Mouse (Mus musculus): Measurements from ENCODE around the gene Pbx2.

The Pbx2 gene

GRCm38 (mm10) chr17:34603375-34604060 is 12.5 kb downstream of the Pbx2 start, which contains the start of gene Rnf5:
Rnf5 (minus strand) TSS chr17:34603690.
- DNase-seq (ENCODE audit: low spot score in 2 of 2): peak; percentile 98 to 100

DNA sequence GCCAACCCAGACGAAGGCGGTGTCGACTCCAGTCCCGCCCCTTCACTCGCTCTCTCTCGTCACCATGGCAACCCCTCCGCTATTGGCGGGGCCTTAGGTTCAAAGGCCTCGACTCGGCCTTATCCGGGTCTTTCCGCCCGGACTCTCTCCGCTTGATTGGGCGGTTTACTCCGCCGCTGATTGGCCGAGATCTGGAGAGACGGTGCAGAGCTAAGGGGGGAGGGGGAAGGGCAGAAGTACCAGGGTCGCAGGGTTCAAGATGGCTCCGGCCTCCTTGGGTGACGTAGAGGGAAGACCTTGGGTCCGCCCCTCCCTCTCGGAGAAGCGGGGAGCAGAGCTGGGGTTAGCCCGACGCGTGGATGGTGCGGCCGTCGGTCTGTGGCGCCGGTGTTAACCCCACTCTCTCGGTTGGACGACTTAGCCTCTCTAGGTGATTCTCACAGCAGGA is 13.0 kb downstream of the Pbx2 start, which contains the start of gene Agpat1:
Gene Agpat1 (plus strand): TSS at position 202 of the 448 bp plus-strand sequence.
- peak; percentile 95 to 98 for DNase-seq (ENCODE audit: low spot score in 2 of 2)

DNA sequence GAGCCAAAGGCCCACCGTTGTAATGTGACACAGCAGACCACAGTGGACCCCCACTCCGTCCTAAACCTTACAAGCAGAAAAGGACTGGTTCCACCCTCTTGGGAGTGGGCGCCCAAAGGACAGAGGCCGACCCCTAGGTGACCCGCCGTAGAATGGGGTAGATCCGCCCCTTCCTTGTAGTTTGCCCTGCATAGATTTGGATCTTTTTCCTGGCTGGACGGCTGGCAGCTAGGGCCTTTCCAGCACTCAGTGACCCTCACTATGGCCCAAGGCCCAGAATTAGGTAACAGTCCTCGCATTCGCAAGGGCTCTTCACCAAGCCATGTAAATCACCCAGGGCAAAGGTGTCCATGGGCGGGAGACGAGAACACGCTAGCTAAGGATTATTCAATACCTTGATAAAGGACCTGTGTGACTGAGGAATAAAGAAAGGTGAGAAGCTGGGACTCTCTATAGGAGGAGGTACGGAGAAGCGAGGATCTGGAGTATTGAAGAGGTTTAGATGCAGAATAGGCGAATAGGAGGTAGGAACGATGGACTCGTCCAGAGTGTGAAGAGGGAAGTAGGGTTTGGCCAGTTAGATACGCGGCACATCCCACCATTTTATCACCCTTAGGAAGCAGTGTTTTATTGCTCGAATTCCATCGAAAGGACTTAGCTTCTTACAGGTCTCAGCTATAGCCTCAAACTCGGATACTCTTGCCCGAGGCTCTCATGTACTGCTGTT is 13.6 kb downstream of the Pbx2 start:
- peak in 1 of 2 experiments; percentile 43 for DNase-seq (ENCODE audit: low spot score in 2 of 2)

- peak; percentile 97 to 98 for DNase-seq (ENCODE audit: low spot score in 2 of 2)
These were observed 14.5 kb downstream of the Pbx2 start for GRCm38 (mm10) chr17:34605609-34606008.

GRCm38 (mm10) chr17:34606186-34607039 is 15.3 kb downstream of the Pbx2 start:
- DNase-seq (ENCODE audit: low spot score in 2 of 2): no peak

DNA sequence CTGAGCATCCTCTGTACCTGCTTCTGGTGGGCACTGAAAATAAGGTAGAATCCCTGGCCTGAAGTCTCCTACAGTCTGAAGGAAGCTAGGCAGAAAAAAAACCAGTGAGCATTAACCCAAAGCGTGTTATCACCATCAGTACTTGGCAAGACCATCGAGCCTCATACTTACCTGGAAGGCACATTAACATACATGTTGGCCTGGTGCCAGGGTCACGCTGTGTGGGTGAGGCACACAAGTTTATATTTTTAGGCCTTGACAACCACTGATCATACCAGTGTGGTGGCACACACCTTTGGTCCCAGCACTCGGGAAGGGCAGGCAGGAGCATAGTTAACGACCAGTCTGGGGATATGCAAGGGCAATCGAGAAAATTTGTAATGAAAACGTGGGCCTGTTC is 16.9 kb downstream of the Pbx2 start:
- no peak for DNase-seq (ENCODE audit: low spot score in 2 of 2)

- no peak for DNase-seq (ENCODE audit: low spot score in 2 of 2)
These were observed 20.0 kb downstream of the Pbx2 start for GRCm38 (mm10) chr17:34611050-34611449.

DNA sequence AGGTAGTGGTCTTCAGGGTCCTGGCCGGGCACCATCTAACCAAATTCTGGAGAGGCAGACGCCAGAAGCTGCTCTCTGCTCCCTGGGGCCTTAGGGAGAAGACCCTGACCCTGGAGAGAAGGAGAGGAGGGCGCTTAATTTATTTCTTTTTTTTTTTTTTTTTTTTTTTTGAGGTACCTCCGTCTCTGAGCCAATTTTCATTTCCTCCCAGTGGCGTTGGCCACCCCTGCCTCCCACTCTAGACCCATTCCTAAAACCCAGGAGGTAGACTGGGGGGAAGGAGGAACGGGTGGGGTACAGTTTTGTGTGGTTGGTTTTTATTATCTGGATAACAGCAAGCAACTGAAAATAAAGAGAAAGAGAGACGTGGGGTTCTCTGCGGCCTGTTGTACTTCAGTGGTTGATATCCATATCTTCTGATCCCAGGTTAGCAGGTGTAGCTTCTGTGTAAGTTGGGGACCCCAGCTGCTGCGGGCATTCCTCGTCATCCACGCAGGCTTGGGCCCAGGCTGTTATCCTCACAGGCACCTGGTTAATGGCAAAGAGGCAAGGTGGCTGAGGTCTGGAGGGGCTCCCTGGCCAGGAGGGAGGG is 22.1 kb downstream of the Pbx2 start:
- no peak for DNase-seq (ENCODE audit: low spot score in 2 of 2)

DNA sequence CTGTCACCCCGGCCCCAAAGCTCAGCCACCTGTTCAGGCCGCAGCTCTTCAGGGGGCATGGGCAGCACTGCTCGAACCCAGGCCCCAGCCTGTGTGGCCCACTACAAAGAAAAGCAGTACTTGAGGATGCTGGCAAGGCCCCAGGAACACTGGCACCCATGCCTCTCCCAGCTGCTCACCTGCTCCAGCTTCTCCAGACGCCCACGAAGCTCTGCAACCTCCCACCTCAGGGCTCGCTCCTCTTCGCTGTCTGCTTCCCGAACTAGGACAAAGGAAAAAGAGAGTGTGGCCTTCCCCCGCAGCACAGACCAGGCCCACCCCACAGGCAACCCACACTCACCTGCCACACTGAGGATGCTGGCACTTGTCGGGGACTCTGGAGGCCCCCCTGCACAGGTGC is 22.8 kb downstream of the Pbx2 start:
- no peak for DNase-seq (ENCODE audit: low spot score in 2 of 2)

GRCm38 (mm10) chr17:34615871-34616270 is 24.8 kb downstream of the Pbx2 start, which contains the start of gene Egfl8:
Egfl8 (minus strand) TSS chr17:34615971.
- no peak for DNase-seq (ENCODE audit: low spot score in 2 of 2)

DNA sequence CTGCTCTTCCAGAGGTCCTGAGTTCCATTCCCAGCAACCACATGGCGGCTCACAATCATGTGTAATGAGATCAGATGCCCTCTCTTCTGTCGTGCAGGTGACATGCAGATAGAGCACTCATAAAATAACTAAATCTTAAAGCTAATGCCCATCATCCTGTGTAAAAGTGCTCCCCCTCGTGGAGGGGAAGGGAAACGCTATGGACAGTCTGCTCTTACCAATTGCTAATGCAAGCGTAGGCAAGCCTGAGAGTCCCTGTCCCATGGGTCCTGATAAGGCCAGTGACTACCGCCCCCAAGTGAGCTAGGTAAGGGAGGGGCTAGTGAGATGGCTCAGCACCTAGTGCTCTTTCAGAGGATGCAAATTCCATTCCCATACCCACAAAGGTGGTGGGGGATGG is 27.9 kb downstream of the Pbx2 start:
- DNase-seq (ENCODE audit: low spot score in 2 of 2): peak in 1 of 2 experiments; percentile 77

DNA sequence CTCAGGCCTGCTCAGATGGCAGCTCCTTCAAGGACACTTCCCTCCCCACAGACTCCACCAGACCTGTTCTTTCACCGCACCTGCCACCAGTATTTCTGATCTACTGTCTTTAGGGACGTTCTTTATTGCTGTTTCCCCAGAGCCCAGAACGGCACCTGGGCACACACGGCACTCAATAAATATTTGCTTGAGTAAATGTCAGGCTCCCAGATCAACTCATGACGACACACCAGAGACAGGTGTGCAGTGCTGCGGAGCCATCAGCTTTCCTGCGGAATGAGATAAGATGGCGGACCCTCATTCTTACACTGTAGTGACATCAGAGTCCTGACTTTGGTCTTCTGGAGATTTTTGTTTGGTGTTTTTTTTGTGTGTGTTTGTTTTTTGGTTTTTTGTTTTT is 29.9 kb downstream of the Pbx2 start:
- DNase-seq (ENCODE audit: low spot score in 2 of 2): no peak

GRCm38 (mm10) chr17:34623161-34623560 is 32.1 kb downstream of the Pbx2 start:
- DNase-seq (ENCODE audit: low spot score in 2 of 2): no peak

- DNase-seq (ENCODE audit: low spot score in 2 of 2): no peak
These were observed 33.9 kb downstream of the Pbx2 start for GRCm38 (mm10) chr17:34624981-34625380.

DNA sequence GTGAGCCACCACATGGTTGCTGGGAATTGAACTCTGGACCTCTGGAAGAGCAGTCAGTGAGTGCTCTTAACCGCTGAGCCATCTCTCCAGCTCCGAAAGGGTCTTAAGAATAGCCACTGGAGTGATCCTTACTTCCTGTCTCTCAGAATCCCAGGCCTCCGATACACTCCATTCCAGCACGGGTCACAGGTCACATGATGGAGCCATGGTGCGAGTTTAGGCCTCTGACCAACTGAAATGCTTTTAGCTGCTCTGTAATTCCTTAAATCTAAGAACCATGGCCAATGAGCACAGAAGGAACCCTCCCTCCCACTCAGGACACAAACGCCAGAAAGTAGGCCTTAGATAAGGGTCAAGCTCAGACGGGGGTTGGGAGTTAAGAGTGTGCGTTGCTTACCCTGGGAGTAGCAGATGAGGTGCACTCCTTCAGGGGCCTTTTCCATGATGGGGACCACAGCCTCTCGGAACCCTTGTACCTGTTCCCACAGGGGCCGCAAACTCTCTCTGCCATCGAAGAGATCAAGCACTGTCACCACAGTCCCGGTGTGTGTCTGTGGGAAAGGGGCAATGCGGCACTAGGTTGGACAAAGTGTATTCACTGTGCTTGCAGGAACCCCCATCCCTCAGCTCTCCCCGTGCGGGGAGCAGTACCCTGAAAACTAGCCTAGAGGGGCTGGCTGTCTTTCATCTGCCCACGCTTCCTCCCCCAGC is 35.2 kb downstream of the Pbx2 start:
- no peak for DNase-seq (ENCODE audit: low spot score in 2 of 2)

DNA sequence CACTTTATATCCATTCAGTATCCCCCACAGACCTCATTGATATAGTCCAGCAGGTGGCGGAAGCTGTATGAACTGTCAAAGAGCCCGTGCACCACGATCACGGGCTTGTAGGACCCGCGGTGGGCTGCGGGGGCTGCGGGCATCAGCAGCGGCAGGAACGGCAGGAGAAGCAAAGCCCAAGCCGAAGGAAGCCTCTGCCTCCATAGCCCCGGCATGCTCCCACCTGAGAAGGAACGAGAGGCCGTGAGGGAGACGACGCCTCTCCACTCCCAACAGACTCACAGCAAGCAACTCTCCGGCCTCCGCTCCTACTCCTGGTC is 35.7 kb downstream of the Pbx2 start:
- no peak for DNase-seq (ENCODE audit: low spot score in 2 of 2)

- DNase-seq (ENCODE audit: low spot score in 2 of 2): peak; percentile 85 to 88
These were observed 36.3 kb downstream of the Pbx2 start for GRCm38 (mm10) chr17:34627093-34627942.

DNA sequence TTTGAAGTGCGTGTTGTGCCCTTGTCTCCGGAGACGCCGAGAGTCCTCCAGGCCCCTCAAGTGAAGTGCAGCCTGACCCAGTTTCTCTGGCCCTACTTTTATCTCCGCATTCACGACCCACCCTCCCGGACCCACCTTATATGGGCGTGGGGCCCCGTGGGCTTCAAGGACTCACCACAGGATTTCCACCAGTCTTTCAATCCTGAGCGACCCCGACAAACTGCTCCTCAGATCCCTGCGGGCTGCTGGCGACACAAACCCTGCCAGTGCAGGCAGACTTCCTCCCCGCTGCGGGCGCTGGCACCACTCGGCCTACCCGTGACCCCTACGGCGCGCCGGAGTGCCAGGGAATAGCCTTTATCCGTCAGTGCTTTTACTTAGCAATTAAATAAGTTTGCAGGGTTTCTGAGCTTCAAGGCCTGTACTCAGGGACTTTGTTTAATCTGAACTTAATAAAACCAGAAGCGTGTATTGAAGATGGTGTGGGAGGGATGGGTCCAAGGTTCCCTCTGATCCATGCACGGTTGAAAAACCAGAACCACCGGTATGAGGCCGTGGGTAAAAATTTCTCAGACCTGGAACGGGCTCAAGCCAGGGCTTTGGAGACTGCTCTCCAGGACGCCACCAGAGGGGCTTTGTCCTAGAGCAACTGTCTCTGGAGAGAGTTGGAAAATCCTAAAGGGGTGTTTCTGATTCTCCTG is 37.0 kb downstream of the Pbx2 start, which contains the start of gene Ppt2:
Gene Ppt2 (minus strand): TSS at position 568 of the 701 bp plus-strand sequence.
- no peak for DNase-seq (ENCODE audit: low spot score in 2 of 2)

GRCm38 (mm10) chr17:34628644-34628967 is 37.5 kb downstream of the Pbx2 start:
- DNase-seq (ENCODE audit: low spot score in 2 of 2): no peak
